Mouse (Mus musculus) embryonic facial prominence, embryonic 12.5 days (tissue): Measurements from ENCODE around the gene Ttll9. TPM values are rescaled to one million over a fixed set of nuclear protein-coding genes. Genes with fewer than 3 reads are reported as not detected.

ENCODE experiments used
- ATAC-seq: fragments of 200-750 bp; cut with Nextera tagmentation; 2 replicates; pipeline ENCODE4 v1.8.0; 2017; ENCODE audit not compliant: insufficient number of reproducible peaks, insufficient read depth, low FRiP score, low TSS enrichment
- H3K27ac ChIP-seq: fragments of 300-500 bp; sonication (generic); 2 replicates; pipeline ENCODE4 v1.5.1; 2016; ENCODE audit warnings: mild to moderate bottlenecking
- H3K27me3 ChIP-seq: fragments of 300-500 bp; sonication (generic); 2 replicates; pipeline ENCODE4 v1.6.1; 2016; ENCODE audit warnings: mild to moderate bottlenecking, moderate library complexity
- H3K36me3 ChIP-seq: fragments of 300-500 bp; sonication (generic); 2 replicates; pipeline ENCODE4 v1.6.1; 2016; ENCODE audit warnings: mild to moderate bottlenecking
- H3K4me1 ChIP-seq: fragments of 300-500 bp; sonication (generic); 2 replicates; pipeline ENCODE4 v1.6.1; 2016
- H3K4me2 ChIP-seq: fragments of 300-500 bp; sonication (generic); replicated peaks from 2 replicates; pipeline ENCODE4 v1.6.1; 2016; ENCODE audit warnings: mild to moderate bottlenecking, moderate library complexity
- H3K4me3 ChIP-seq: fragments of 300-500 bp; sonication (generic); 2 replicates; pipeline ENCODE4 v1.5.1; 2016; ENCODE audit warnings: mild to moderate bottlenecking
- H3K9ac ChIP-seq: fragments of 300-500 bp; sonication (generic); 2 replicates; pipeline ENCODE4 v1.6.1; 2016; ENCODE audit warnings: mild to moderate bottlenecking, moderate library complexity
- H3K9me3 ChIP-seq: fragments of 300-500 bp; sonication (generic); 2 replicates; pipeline ENCODE4 v1.6.1; 2016; ENCODE audit warnings: mild to moderate bottlenecking, moderate library complexity
- WGBS: fragments of 180-500 bp; shearing (Covaris S2); methylation state at CpG from one replicate; pipeline ENCODE4 v1.1.7; 2016; 5-methylcytosine and 5-hydroxymethylcytosine counted together
- polyA plus RNA-seq: library from polyadenylated mRNA; unstranded; fragments of >200 nt; fragmentation: Nextera tagmentation; extraction: Ambion mirVana; gene quantifications from 2 replicates; pipeline ENCODE4 v1.2.1, GENCODE M21; 2016

Gene Ttll9
- polyA plus RNA-seq, 1 experiment from 2014 or later, result 0.50 TPM

GRCm38 (mm10) chr2:152926896-152927295 lies 35.4 kb upstream of the Ttll9 start:
- WGBS, result 47% methylated on average over 9 of the region's 9 CpGs
- no peaks in the 10 kb centered on the region for H3K36me3 ChIP-seq
- H3K27me3 ChIP-seq, result no peaks in the 10 kb centered on the region
- no peaks in the 10 kb centered on the region for H3K9me3 ChIP-seq
- H3K4me2 ChIP-seq, result no peak overlapping the region
- no peak overlapping the region for H3K9ac ChIP-seq
- no peak for ATAC-seq
- H3K27ac ChIP-seq, result no peak overlapping the region
- no peak overlapping the region for H3K4me3 ChIP-seq
- H3K4me1 ChIP-seq, result peaks cover 17% of the 10 kb centered on the region

- no peak overlapping the region for H3K9ac ChIP-seq
- H3K4me3 ChIP-seq, result no peak overlapping the region
- H3K27me3 ChIP-seq, result no peaks in the 10 kb centered on the region
- H3K4me1 ChIP-seq, result peaks cover 14% of the 10 kb centered on the region
- H3K4me2 ChIP-seq, result no peak overlapping the region
- 49% methylated on average over 5 of the region's 5 CpGs for WGBS
- no peak for ATAC-seq
- no peaks in the 10 kb centered on the region for H3K9me3 ChIP-seq
- no peaks in the 10 kb centered on the region for H3K36me3 ChIP-seq
- H3K27ac ChIP-seq, result no peak overlapping the region
Observed at GRCm38 (mm10) chr2:152927371-152927770, 34.9 kb upstream of the Ttll9 start.

DNA sequence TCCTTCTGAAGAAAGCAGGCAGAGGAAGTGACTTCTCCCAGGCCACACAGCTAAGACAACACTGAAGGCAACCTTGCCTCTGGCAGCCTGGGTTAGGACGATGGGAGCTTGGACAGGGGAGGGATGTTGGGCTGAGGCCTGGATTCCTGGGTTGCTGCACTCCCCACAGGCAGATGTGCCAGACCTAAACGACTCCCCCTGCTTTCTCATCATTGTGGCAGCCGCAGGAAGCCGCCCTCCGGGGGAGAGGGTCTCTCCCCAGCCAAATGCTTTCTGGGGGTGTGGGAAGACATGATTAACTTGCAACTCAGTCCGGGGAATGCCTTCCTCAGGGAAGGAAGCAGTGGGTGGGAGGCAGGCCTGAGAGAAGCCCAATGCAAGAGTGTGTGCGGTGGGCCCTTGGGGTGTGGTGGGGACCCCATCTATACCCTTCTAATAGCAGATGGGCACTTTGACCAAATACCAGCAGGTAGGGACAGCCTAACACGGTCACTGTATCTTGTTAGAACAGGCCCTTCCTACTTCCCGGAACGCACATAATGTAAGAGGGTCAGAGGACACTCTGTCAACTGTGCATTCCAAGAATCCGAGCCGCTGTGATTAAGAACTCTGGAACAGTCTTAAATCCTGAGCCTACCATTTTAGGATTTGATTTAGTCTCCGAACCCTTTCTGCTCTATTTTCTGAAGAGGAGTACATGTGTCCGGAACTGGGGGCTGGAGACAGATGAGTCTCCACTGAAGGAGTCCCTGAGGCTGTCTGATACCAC lies 33.9 kb upstream of the Ttll9 start:
- 37% methylated on average over 14 of the region's 14 CpGs for WGBS
- Histone ChIP-seq H3K36me3 (no peaks in the 10 kb centered on the region), H3K27ac (no peak overlapping the region), H3K4me2 (no peak overlapping the region), H3K27me3 (no peaks in the 10 kb centered on the region), H3K4me1 (peaks cover 14% of the 10 kb centered on the region), H3K9me3 (no peaks in the 10 kb centered on the region), H3K4me3 (no peak overlapping the region), H3K9ac (no peak overlapping the region)
- no peak for ATAC-seq

- WGBS, result 67% methylated on average over 3 of the region's 3 CpGs
- Histone ChIP-seq H3K27me3 (no peaks in the 10 kb centered on the region), H3K4me3 (no peak overlapping the region), H3K4me1 (peaks cover 14% of the 10 kb centered on the region), H3K9me3 (no peaks in the 10 kb centered on the region), H3K4me2 (no peak overlapping the region), H3K36me3 (no peaks in the 10 kb centered on the region), H3K27ac (no peak overlapping the region), H3K9ac (no peak overlapping the region)
- ATAC-seq, result no peak
Observed at GRCm38 (mm10) chr2:152928988-152929370, 33.3 kb upstream of the Ttll9 start.

DNA sequence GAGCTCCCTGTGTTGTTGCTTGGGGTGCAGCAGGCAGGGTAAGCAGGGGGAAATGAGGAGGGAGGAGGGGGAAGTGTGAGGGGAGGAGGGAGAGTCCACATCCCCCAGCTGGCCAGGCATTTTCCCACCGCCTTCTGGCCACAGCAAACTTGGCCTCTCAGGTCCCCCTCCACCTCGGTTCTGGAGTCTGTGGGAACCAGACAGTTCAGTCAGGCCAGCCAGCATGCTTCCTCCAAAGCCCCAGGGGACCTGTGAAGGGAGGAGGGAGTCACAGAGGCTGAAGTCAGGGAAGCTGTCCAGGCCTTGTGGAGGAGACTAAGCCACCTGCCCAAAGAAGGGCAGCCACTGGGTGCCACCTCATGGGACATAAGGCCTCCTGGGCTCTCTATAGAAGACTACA lies 32.0 kb upstream of the Ttll9 start:
- Histone ChIP-seq H3K4me3 (no peak overlapping the region), H3K4me1 (peaks cover 11% of the 10 kb centered on the region), H3K27ac (no peak overlapping the region), H3K36me3 (no peaks in the 10 kb centered on the region), H3K9ac (no peak overlapping the region), H3K27me3 (no peaks in the 10 kb centered on the region), H3K9me3 (no peaks in the 10 kb centered on the region), H3K4me2 (no peak overlapping the region)
- no peak for ATAC-seq
- 32% methylated on average over 2 of the region's 2 CpGs for WGBS

GRCm38 (mm10) chr2:152931456-152932160 lies 30.7 kb upstream of the Ttll9 start:
- H3K4me1 ChIP-seq, result 0 out of 2 replicates have a peak, but pooled peaks cover 2% of the 10 kb centered on the region
- H3K27me3 ChIP-seq, result 0 out of 2 replicates have a peak, but pooled peaks cover 2% of the 10 kb centered on the region
- H3K4me3 ChIP-seq, result no peak overlapping the region
- H3K9me3 ChIP-seq, result no peaks in the 10 kb centered on the region
- H3K9ac ChIP-seq, result no peak overlapping the region; the same call in 1 of the 2 replicates
- H3K36me3 ChIP-seq, result no peaks in the 10 kb centered on the region
- no peak overlapping the region for H3K4me2 ChIP-seq
- ATAC-seq, result no peak
- H3K27ac ChIP-seq, result no peak overlapping the region
- WGBS, result 67% methylated on average over 12 of the region's 12 CpGs

DNA sequence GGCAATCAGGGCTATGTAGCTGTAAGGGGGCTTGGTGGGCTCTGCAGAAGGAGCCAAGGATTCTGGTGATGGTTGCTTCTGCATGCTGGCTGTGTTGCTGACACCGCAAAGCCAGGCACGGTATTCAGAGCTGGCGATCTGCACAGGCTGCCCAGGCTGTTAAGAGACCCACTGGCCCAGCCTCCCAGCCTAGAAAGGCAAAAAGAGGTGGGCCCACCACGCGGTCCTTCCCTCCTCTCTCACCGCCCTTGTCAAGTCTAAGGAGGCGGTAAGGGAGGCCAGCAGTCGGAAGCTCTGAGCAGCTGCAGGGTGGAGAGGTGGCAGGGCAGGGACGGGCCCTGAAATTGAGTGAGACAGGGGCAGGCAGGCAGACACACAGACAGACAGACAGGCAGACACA lies 29.2 kb upstream of the Ttll9 start, which contains the start of gene Foxs1:
Foxs1 (minus strand) TSS at position 161 of the 400 bp plus-strand sequence.
- H3K9ac ChIP-seq, result no peak within 1 kb of the TSS
- no peak within 1 kb of the TSS for H3K4me2 ChIP-seq
- H3K9me3 ChIP-seq, result no peaks in the 10 kb centered on the region
- ATAC-seq, result no peak
- WGBS, result 33% methylated on average over 9 of the region's 9 CpGs
- H3K36me3 ChIP-seq, result no peaks in the 10 kb centered on the region
- H3K27me3 ChIP-seq, result 0 out of 2 replicates have a peak, but pooled peaks cover 5% of the 10 kb centered on the region
- H3K4me1 ChIP-seq, result 0 out of 2 replicates have a peak, but pooled peaks cover 2% of the 10 kb centered on the region
- no peak within 1 kb of the TSS for H3K4me3 ChIP-seq
- no peak within 1 kb of the TSS for H3K27ac ChIP-seq

DNA sequence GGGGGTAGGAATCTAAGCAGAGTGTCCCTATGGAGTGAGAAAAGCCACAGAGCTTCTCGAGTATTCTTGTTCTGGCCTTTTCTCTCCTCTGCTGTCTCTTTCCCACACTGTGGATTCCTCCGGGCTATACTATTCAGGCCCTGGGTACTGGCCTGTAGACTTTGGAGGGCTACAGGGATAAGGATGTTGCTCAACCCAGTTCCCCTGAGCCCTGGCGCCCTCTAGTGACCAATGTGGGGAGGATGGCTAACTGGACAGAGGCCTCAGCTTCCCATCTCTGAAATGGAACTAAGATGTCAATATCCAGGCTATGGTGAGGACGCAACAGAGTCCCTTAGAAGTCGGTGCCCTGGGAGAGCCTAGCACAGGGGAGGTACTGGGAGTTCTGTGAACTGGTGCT lies 28.7 kb upstream of the Ttll9 start:
- H3K9me3 ChIP-seq, result no peaks in the 10 kb centered on the region
- H3K4me1 ChIP-seq, result no peaks in the 10 kb centered on the region
- 19% methylated on average over 5 of the region's 5 CpGs for WGBS

DNA sequence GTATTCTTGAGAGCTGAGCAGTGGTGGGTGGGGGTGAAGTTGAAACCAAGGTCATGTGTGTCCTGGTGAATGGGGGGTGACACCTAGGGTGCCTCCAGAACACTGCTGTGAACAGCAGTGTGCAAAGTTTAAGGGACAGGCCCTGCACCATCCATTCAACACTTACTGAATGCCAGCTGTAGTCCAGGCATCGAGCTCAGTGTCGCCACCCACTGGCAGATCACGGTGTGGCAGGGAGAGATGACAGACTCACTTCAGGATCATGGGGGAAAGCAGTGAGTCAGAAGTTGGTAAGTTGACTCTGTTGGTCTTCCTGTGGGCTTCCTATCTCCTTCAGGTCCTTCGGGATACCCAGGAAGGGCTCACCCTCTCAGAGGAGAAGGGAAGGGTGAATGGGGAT lies 22.4 kb upstream of the Ttll9 start:
- no peak overlapping the region for H3K9ac ChIP-seq
- 15% methylated on average over 4 of the region's 4 CpGs for WGBS
- H3K4me1 ChIP-seq, result peaks cover 12% of the 10 kb centered on the region
- H3K27ac ChIP-seq, result no peak overlapping the region
- peaks cover 58% of the 10 kb centered on the region for H3K27me3 ChIP-seq
- ATAC-seq, result no peak
- no peaks in the 10 kb centered on the region for H3K36me3 ChIP-seq
- H3K4me2 ChIP-seq, result no peak overlapping the region
- no peak overlapping the region for H3K4me3 ChIP-seq
- H3K9me3 ChIP-seq, result no peaks in the 10 kb centered on the region

More for the DNA sequence above, 28.7 kb upstream of the Ttll9 start:
- no peak for ATAC-seq
- Histone ChIP-seq H3K27me3 (0 out of 2 replicates have a peak, but pooled peaks cover 5% of the 10 kb centered on the region), H3K9ac (no peak overlapping the region), H3K27ac (no peak overlapping the region), H3K4me2 (no peak overlapping the region), H3K36me3 (no peaks in the 10 kb centered on the region), H3K4me3 (no peak overlapping the region)

- Histone ChIP-seq H3K27me3 (peaks cover 71% of the 10 kb centered on the region), H3K9ac (no peak overlapping the region), H3K4me1 (peaks cover 12% of the 10 kb centered on the region), H3K4me2 (no peak overlapping the region), H3K36me3 (no peaks in the 10 kb centered on the region), H3K9me3 (no peaks in the 10 kb centered on the region), H3K4me3 (no peak overlapping the region), H3K27ac (no peak overlapping the region)
- 74% methylated on average over 6 of the region's 6 CpGs for WGBS
- ATAC-seq, result no peak
Observed at GRCm38 (mm10) chr2:152941106-152941505, 21.2 kb upstream of the Ttll9 start.

- no peak overlapping the region for H3K9ac ChIP-seq
- peaks cover 71% of the 10 kb centered on the region for H3K27me3 ChIP-seq
- ATAC-seq, result no peak
- peaks cover 12% of the 10 kb centered on the region for H3K4me1 ChIP-seq
- H3K4me3 ChIP-seq, result no peak overlapping the region
- H3K4me2 ChIP-seq, result no peak overlapping the region
- no peak overlapping the region for H3K27ac ChIP-seq
- 37% methylated on average over 7 of the region's 7 CpGs for WGBS
- H3K36me3 ChIP-seq, result no peaks in the 10 kb centered on the region
- H3K9me3 ChIP-seq, result no peaks in the 10 kb centered on the region
Observed at GRCm38 (mm10) chr2:152941776-152942175, 20.5 kb upstream of the Ttll9 start.
